Mouse (Mus musculus): ENCODE results near the gene Pdia4. TPM values are rescaled to one million over a fixed set of nuclear protein-coding genes. Genes with fewer than 3 reads are reported as not detected.
"Not testable (repeated sequence)": the region's sequence is repeated elsewhere in the genome, so short reads cannot be mapped to it uniquely, and the experiment has no call there.

Gene Pdia4
- polyA plus RNA-seq, 1 experiment from 2014 or later, result 219 TPM

DNA sequence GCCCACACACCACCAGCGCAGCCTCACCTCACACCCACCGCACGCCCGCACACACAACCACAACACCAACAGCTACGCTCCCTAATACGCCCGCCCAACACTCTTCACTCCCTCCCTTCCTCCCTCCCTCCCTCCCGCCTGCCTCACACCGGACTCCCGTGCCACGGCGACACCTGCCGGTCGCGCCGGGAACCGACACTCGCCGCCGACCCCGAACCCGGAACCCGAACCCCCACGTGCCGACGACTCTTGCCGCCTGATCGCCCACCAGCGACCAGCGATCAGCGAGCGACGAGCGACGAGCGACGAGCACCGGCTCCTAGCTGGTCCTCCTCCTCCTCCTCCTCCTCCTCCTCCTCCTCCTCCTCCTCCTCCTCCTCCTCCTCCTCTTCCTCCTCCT is 55.4 kb downstream of the Pdia4 start:
- H3K4me3 ChIP-seq, result peak overlapping the region; percentile 34
- peak overlapping the region; percentile 63 for H3K4me2 ChIP-seq
- H3K27me3 ChIP-seq (replicated peaks); ATAC-seq (ENCODE audit: insufficient number of reproducible peaks, low FRiP score); H3K36me3 ChIP-seq; H3K27ac ChIP-seq (ENCODE audit: poor library complexity, severe bottlenecking); H3K9me3 ChIP-seq (replicated peaks); H3K9ac ChIP-seq; H3K4me1 ChIP-seq (replicated peaks): not testable (repeated sequence)
- WGBS, result 5% methylated on average over 21 of the region's 38 CpGs

DNA sequence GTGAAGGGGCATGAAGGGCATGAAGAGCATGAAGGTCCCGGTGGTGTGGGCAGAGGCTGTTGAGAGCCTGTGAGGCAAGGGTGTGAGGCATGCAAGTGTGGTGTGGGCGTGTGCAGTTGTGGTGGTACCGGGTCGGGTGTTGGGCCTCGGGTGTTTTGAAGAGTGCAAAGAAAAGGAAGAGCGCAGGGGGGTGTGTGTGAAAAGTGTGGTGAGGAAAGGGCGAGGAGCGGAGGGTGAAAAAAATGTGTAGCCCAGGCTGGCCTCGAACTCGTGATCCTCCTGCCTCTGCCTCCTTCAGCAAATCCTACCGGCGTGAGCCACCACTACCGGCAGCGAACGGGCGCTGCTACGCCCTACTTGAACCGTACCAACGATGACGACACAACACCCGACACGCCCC is 55.8 kb downstream of the Pdia4 start:
- H3K4me3 ChIP-seq; H3K27ac ChIP-seq (ENCODE audit: poor library complexity, severe bottlenecking); H3K4me1 ChIP-seq (replicated peaks); H3K4me2 ChIP-seq; H3K27me3 ChIP-seq (replicated peaks); ATAC-seq (ENCODE audit: insufficient number of reproducible peaks, low FRiP score); H3K9me3 ChIP-seq (replicated peaks); H3K36me3 ChIP-seq; H3K9ac ChIP-seq: not testable (repeated sequence)
- 5% methylated on average over 12 of the region's 22 CpGs for WGBS

DNA sequence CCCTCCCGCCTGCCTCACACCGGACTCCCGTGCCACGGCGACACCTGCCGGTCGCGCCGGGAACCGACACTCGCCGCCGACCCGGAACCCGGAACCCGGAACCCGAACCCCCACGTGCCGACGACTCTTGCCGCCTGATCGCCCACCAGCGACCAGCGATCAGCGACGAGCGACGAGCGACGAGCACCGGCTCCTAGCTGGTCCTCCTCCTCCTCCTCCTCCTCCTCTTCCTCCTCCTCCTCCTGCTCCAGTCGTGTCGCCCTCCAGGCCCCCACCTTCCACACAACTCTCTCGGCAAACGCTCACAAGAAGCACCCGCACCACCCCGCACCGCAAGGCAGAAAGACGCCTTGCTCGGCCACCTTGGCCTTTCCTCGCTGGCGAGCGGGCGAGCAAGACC is 60.1 kb downstream of the Pdia4 start:
- not testable (repeated sequence) for H3K36me3 ChIP-seq; H3K9me3 ChIP-seq (replicated peaks); ATAC-seq (ENCODE audit: insufficient number of reproducible peaks, low FRiP score); H3K27ac ChIP-seq (ENCODE audit: poor library complexity, severe bottlenecking); H3K4me1 ChIP-seq (replicated peaks); H3K9ac ChIP-seq; H3K4me3 ChIP-seq; H3K4me2 ChIP-seq; H3K27me3 ChIP-seq (replicated peaks)
- 3% methylated on average over 14 of the region's 44 CpGs for WGBS

DNA sequence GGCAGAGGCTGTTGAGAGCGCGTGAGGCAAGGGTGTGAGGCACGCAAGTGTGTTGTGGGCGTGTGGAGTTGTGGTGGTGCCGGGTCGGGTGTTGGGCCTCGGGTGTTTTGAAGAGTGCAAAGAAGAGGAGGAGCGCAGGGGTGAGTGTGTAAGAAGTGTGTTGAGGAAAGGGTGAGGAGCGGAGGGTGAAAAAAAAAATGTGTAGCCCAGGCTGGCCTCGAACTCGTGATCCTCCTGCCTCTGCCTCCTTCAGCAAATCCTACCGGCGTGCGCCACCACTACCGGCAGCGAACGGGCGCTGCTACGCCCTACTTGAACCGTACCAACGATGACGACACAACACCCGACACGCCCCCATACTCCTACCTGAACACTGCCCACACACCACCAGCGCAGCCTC is 64.9 kb downstream of the Pdia4 start:
- H3K27me3 ChIP-seq (replicated peaks); ATAC-seq (ENCODE audit: insufficient number of reproducible peaks, low FRiP score); H3K4me3 ChIP-seq; H3K4me1 ChIP-seq (replicated peaks); H3K9me3 ChIP-seq (replicated peaks); H3K36me3 ChIP-seq; H3K27ac ChIP-seq (ENCODE audit: poor library complexity, severe bottlenecking); H3K9ac ChIP-seq: not testable (repeated sequence)
- WGBS, result 10% methylated on average over 15 of the region's 25 CpGs
- peak overlapping the region; percentile 56 for H3K4me2 ChIP-seq

DNA sequence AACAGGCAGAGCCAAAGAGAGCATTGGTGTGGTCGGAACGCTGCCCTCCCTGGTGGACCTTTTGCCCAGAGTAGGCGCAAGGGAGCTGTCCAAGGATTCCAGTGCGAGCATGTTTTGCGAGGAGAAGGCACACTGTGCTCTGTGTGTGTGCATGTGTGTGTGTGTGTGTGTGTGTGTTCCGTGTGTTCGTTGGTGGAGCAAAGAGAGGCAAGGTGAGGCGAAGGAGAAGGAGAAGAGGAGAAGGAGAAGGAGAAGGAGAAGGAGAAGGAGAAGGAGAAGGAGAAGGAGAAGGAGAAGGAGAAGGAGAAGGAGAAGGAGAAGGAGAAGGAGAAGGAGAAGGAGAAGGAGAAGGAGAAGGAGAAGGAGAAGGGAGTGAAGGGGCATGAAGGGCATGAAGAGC is 65.3 kb downstream of the Pdia4 start:
- not testable (repeated sequence) for H3K36me3 ChIP-seq; H3K9ac ChIP-seq; H3K4me1 ChIP-seq (replicated peaks); H3K4me2 ChIP-seq; H3K9me3 ChIP-seq (replicated peaks); H3K4me3 ChIP-seq; H3K27ac ChIP-seq (ENCODE audit: poor library complexity, severe bottlenecking); ATAC-seq (ENCODE audit: insufficient number of reproducible peaks, low FRiP score); H3K27me3 ChIP-seq (replicated peaks)
- WGBS, result 73% methylated on average over 4 of the region's 8 CpGs

MicroRNA genes within 50 kb of the gene (microRNA counts, 519-probe panel; counts per million panel counts)
- microRNA mmu-miR-704, result not detected

Small RNA genes within 50 kb of the gene (microRNA-seq; reads per million reads assigned to microRNA genes)
- gene Mir704, result not detected

Other genes with a start within 250 kb of the Pdia4 start
- 69.7 and 70.0 TPM in 2 replicates for gene Ezh2, start 218.1 kb downstream of the Pdia4 start, polyA plus RNA-seq (2016; fragmentation: Nextera tagmentation; extraction: Ambion mirVana)
- gene Zfp786, start 17.4 kb upstream of the Pdia4 start, polyA plus RNA-seq (2016; fragmentation: Nextera tagmentation; extraction: Ambion mirVana), result 1.3 and 1.6 TPM in 2 replicates
- 3.7 and 4.7 TPM in 2 replicates for gene Zfp398, start 22.2 kb upstream of the Pdia4 start, polyA plus RNA-seq (2016; fragmentation: Nextera tagmentation; extraction: Ambion mirVana)
- gene Zfp282, start 63.8 kb upstream of the Pdia4 start, polyA plus RNA-seq (2016; fragmentation: Nextera tagmentation; extraction: Ambion mirVana), result 10.3 and 10.8 TPM in 2 replicates
- gene Zfp212, start 107.0 kb upstream of the Pdia4 start, polyA plus RNA-seq (2016; fragmentation: Nextera tagmentation; extraction: Ambion mirVana), result 9.1 and 10.4 TPM in 2 replicates
- gene Zfp956, start 140.0 kb upstream of the Pdia4 start, polyA plus RNA-seq (2016; fragmentation: Nextera tagmentation; extraction: Ambion mirVana), result 2.8 and 3.1 TPM in 2 replicates
- gene Zfp777, start 235.5 kb upstream of the Pdia4 start, polyA plus RNA-seq (2016; fragmentation: Nextera tagmentation; extraction: Ambion mirVana), result 3.9 and 4.9 TPM in 2 replicates

All from heart, embryonic 12.5 days (tissue).